Mouse (Mus musculus) cerebellum, postnatal 4 days (tissue): ENCODE results near the gene Nr1d1.

Source experiments
- DNase-seq, 2 experiments: peaks; one replicate each; pipeline ENCODE4 v3.0.0; 2022; ENCODE audit warnings: low spot score in 2 of 2, mixed read lengths in 1 of 2

The Nr1d1 gene

GRCm38 (mm10) chr11:98751221-98751782 is 23.8 kb downstream of the Nr1d1 start:
- DNase-seq = no peak

- DNase-seq = peak; percentile 75 to 87
Observed at GRCm38 (mm10) chr11:98750351-98751201, 24.6 kb downstream of the Nr1d1 start.

GRCm38 (mm10) chr11:98749716-98750115 is 25.4 kb downstream of the Nr1d1 start:
- peak in 1 of 2 experiments; percentile 76 for DNase-seq

- DNase-seq = peak in 1 of 2 experiments; percentile 62
Observed at GRCm38 (mm10) chr11:98748506-98749416, 26.4 kb downstream of the Nr1d1 start.

GRCm38 (mm10) chr11:98747804-98748505 is 27.2 kb downstream of the Nr1d1 start:
- no peak for DNase-seq

- peak in 1 of 2 experiments; percentile 84 for DNase-seq
Observed at GRCm38 (mm10) chr11:98746855-98747693, 28.1 kb downstream of the Nr1d1 start.

- DNase-seq = no peak
Observed at GRCm38 (mm10) chr11:98745932-98746853, 28.9 kb downstream of the Nr1d1 start.

GRCm38 (mm10) chr11:98744456-98745019 is 30.6 kb downstream of the Nr1d1 start:
- DNase-seq = no peak

GRCm38 (mm10) chr11:98743655-98744345 is 31.3 kb downstream of the Nr1d1 start:
- DNase-seq = peak in 1 of 2 experiments; percentile 54

- no peak for DNase-seq
Observed at GRCm38 (mm10) chr11:98742397-98743291, 32.5 kb downstream of the Nr1d1 start.

- peak; percentile 65 to 82 for DNase-seq
Observed at GRCm38 (mm10) chr11:98741622-98742396, 33.3 kb downstream of the Nr1d1 start.

GRCm38 (mm10) chr11:98741051-98741620 is 34.0 kb downstream of the Nr1d1 start:
- no peak for DNase-seq

GRCm38 (mm10) chr11:98740393-98741050 is 34.6 kb downstream of the Nr1d1 start, which contains the start of gene Thra:
Thra (plus strand) TSS chr11:98740638.
- DNase-seq = peak in 1 of 2 experiments; percentile 51

- no peak for DNase-seq
Observed at GRCm38 (mm10) chr11:98740026-98740392, 35.1 kb downstream of the Nr1d1 start.

GRCm38 (mm10) chr11:98738925-98739324 is 36.2 kb downstream of the Nr1d1 start:
- DNase-seq = no peak
